Mouse (Mus musculus) hindbrain, embryonic 15.5 days (tissue): Measurements from ENCODE around the gene Fbxo27. TPM values are rescaled to one million over a fixed set of nuclear protein-coding genes. Genes with fewer than 3 reads are reported as not detected.

Source experiments
- ATAC-seq: fragments of 200-750 bp; cut with Nextera tagmentation; 2 replicates; pipeline ENCODE4 v1.8.0; 2017; ENCODE audit warnings: low read depth, moderate number of reproducible peaks, moderate TSS enrichment; ENCODE audit not compliant: low FRiP score
- H3K27ac ChIP-seq: fragments of 300-500 bp; sonication (generic); replicated peaks from 2 replicates; pipeline ENCODE4 v1.5.1; 2015; ENCODE audit warnings: mild to moderate bottlenecking, inconsistent platforms
- H3K27me3 ChIP-seq: fragments of 300-500 bp; sonication (generic); 2 replicates; pipeline ENCODE4 v1.6.1; 2015; ENCODE audit warnings: control low read depth, inconsistent platforms
- H3K36me3 ChIP-seq: fragments of 300-500 bp; sonication (generic); 2 replicates; pipeline ENCODE4 v1.6.1; 2015; ENCODE audit warnings: control low read depth, inconsistent platforms
- H3K4me1 ChIP-seq: fragments of 300-500 bp; sonication (generic); replicated peaks from 2 replicates; pipeline ENCODE4 v1.6.1; 2015; ENCODE audit warnings: control low read depth, inconsistent platforms
- H3K4me2 ChIP-seq: fragments of 300-500 bp; sonication (generic); 2 replicates; pipeline ENCODE4 v1.6.1; 2015; ENCODE audit warnings: moderate library complexity, mild to moderate bottlenecking, inconsistent platforms
- H3K4me3 ChIP-seq: fragments of 300-500 bp; sonication (generic); 2 replicates; pipeline ENCODE4 v1.5.1; 2015; ENCODE audit warnings: mild to moderate bottlenecking, inconsistent platforms
- H3K9ac ChIP-seq: fragments of 300-500 bp; sonication (generic); 2 replicates; pipeline ENCODE4 v1.6.1; 2015; ENCODE audit warnings: inconsistent platforms
- H3K9me3 ChIP-seq: fragments of 300-500 bp; sonication (generic); 2 replicates; pipeline ENCODE4 v1.6.1; 2016; ENCODE audit warnings: control low read depth, inconsistent platforms
- WGBS: fragments of 180-500 bp; shearing (Covaris S2); methylation state at CpG from one replicate; pipeline ENCODE4 v1.1.7; 2015; 5-methylcytosine and 5-hydroxymethylcytosine counted together
- polyA plus RNA-seq: library from polyadenylated mRNA; unstranded; fragments of >200 nt; fragmentation: Nextera tagmentation; extraction: Ambion mirVana; gene quantifications from 2 replicates; pipeline ENCODE4 v1.2.1, GENCODE M21; 2015

The Fbxo27 gene
- polyA plus RNA-seq, 1 experiment from 2014 or later = 13.4 TPM

DNA sequence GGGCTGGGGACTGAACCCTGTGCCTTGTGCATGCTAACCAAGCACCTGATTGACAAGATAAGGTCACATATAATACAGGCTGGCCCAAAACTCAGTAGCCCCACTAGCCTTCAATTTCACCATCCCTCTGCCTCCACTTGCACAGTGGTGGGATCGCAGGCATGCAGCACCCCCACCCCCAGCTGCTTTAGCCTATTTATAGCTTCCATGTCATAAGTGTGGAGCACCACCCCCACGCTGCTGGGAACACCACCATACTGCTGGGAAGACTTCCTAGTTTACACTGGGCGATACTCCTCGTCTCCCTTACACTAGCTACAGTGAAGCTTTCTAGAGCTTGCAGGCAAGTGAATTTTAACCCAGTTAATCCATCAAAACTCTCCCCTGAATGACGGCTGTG, 22.0 kb downstream of the Fbxo27 start:
- Histone ChIP-seq H3K9me3 (no peaks in the 10 kb centered on the region), H3K27ac (no peak overlapping the region), H3K4me2 (no peak overlapping the region), H3K4me1 (peaks cover 9% of the 10 kb centered on the region), H3K9ac (no peak overlapping the region), H3K36me3 (no peaks in the 10 kb centered on the region), H3K4me3 (no peak overlapping the region), H3K27me3 (no peaks in the 10 kb centered on the region)
- no peak for ATAC-seq
- 85% methylated on average over 5 of the region's 5 CpGs for WGBS

DNA sequence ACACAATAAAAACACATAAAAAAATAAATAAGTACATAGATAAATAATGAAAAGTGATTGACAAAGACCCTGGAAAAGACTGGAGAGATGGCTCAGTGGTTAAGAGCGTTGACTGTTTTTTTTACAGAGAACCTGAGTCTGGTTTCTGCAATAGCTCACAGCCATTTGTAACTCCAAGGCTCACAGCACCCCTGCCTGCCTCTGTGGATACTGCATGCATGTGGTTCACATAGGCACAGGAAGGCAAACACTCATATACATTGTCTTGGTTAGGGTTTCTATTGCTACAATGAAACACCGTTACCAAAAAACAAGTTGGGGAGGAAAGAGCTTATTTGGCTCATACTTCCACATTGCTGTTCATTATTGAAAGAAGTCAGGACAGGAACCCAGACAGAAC, 22.9 kb downstream of the Fbxo27 start:
- no peaks in the 10 kb centered on the region for H3K9me3 ChIP-seq
- no peak overlapping the region for H3K9ac ChIP-seq
- no peaks in the 10 kb centered on the region for H3K27me3 ChIP-seq
- H3K4me1 ChIP-seq = peaks cover 9% of the 10 kb centered on the region
- no peak overlapping the region for H3K4me2 ChIP-seq
- no peak for ATAC-seq
- H3K27ac ChIP-seq = no peak overlapping the region
- WGBS = 97% methylated on average over 2 of the region's 2 CpGs
- H3K4me3 ChIP-seq = no peak overlapping the region
- H3K36me3 ChIP-seq = no peaks in the 10 kb centered on the region

DNA sequence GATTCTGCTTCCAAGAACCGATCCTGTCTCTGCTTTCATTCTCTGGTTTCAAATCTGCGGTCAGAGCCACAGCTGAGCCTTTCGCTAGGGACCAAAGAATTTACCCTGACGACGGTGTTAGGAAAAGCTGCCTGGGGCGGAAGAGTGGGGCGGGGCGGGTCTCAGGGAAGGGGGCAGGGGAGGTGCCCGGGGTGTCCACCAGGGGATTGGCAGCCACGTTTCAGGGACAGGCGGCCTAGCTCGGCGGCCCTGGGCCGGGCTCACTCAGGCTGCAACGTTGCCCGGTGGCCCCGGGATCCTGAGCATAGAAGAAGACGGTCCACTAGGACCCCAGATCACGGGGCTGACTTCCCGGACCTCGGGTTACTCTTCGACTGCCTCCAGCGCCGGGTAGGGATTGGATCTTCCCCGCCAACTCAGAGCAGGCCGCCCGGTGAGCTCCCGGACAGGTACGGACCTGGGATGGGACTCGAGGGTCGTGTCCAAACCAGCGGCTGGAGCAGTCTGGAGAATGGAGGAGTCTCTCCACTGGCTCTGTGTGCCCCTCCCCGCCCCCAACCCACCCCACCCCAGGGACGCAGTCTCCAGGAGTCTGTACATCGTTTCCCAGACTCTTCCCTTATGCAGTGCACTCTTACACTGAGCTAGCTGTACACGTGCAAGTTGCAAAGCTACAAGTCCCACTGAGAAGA, 24.1 kb downstream of the Fbxo27 start, which contains the start of gene Fbxo17:
TSS of gene Fbxo17 (plus strand) at position 215 of the 692 bp plus-strand sequence.
- WGBS = 3% methylated on average over 36 of the region's 36 CpGs
- H3K4me3 ChIP-seq = peak within 1 kb of the TSS; percentile 36
- H3K27me3 ChIP-seq = no peaks in the 10 kb centered on the region
- ATAC-seq = peak; percentile 76
- H3K4me2 ChIP-seq = peak within 1 kb of the TSS; percentile 70
- peak within 1 kb of the TSS; percentile 47 for H3K9ac ChIP-seq
- peaks cover 9% of the 10 kb centered on the region for H3K4me1 ChIP-seq
- H3K9me3 ChIP-seq = no peaks in the 10 kb centered on the region
- no peak within 1 kb of the TSS for H3K27ac ChIP-seq
- no peaks in the 10 kb centered on the region for H3K36me3 ChIP-seq

DNA sequence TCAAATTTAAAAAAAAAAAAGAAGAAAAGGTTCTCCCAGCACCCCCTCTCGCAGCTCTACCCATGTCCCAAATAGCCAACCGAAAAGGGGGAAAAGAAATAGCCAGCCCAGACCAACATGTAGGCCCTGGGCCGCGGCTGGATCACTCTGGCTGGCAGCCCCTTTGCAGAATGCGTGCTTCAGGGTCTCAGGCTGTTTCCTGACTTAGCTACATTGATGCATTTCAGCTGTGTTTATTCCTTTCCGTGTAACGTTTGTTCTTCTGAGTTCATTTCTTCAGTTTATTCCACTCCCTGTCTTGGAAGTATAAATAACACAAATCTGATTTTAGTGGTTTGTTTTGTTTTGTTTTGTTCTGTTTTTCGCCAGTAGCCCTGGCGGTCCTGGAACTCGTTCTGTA, 25.1 kb downstream of the Fbxo27 start:
- no peak overlapping the region for H3K4me2 ChIP-seq
- no peak overlapping the region for H3K4me3 ChIP-seq
- H3K27ac ChIP-seq = no peak overlapping the region
- no peaks in the 10 kb centered on the region for H3K27me3 ChIP-seq
- ATAC-seq = no peak
- peaks cover 9% of the 10 kb centered on the region for H3K4me1 ChIP-seq
- no peaks in the 10 kb centered on the region for H3K9me3 ChIP-seq
- WGBS = 88% methylated on average over 10 of the region's 10 CpGs
- no peaks in the 10 kb centered on the region for H3K36me3 ChIP-seq
- H3K9ac ChIP-seq = no peak overlapping the region

DNA sequence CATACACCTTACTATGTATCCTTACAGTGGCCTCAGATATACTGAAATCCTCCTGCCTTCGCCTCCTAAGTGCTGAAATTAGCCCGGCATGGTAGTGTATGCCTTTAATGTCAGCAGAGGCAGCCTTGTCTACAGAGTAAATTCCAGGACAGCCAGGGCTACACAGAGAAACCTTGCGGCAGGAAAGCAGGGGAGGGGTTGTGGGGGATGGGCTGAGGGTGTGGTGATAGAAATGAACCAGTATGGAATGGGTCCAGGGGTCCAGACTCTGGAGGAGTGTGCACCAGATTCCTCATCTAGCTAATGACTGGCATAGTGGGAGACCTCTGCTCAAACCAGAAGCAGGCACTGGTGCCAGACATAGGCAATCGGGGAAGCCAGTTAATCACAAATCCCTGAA, 26.5 kb downstream of the Fbxo27 start:
- WGBS = 65% methylated on average over 4 of the region's 4 CpGs
- peaks cover 9% of the 10 kb centered on the region for H3K4me1 ChIP-seq
- no peak overlapping the region for H3K4me2 ChIP-seq
- H3K4me3 ChIP-seq = no peak overlapping the region
- H3K27ac ChIP-seq = no peak overlapping the region
- H3K9ac ChIP-seq = no peak overlapping the region
- no peaks in the 10 kb centered on the region for H3K27me3 ChIP-seq
- no peak for ATAC-seq
- H3K9me3 ChIP-seq = no peaks in the 10 kb centered on the region
- H3K36me3 ChIP-seq = no peaks in the 10 kb centered on the region

DNA sequence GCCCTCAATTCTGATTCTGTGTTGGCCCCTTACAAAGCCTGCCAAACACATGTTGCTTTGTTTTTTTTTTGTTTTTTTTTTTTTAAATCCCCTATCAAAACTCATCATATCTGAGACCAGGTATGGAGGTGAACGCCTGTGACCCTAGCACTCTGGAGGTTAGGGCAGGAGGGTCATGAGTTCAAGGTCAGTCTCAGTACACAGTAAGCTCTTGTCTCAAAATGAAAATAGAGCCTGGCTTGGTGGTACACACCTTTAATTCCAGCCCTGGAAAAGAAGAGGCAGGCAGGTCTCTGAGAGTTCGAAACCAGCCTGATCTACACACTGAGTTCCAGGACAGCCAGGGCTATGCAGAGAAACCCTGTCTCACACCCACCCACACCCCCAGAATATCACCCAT, 27.0 kb downstream of the Fbxo27 start:
- no peaks in the 10 kb centered on the region for H3K27me3 ChIP-seq
- no peak for ATAC-seq
- 93% methylated on average over 2 of the region's 2 CpGs for WGBS

DNA sequence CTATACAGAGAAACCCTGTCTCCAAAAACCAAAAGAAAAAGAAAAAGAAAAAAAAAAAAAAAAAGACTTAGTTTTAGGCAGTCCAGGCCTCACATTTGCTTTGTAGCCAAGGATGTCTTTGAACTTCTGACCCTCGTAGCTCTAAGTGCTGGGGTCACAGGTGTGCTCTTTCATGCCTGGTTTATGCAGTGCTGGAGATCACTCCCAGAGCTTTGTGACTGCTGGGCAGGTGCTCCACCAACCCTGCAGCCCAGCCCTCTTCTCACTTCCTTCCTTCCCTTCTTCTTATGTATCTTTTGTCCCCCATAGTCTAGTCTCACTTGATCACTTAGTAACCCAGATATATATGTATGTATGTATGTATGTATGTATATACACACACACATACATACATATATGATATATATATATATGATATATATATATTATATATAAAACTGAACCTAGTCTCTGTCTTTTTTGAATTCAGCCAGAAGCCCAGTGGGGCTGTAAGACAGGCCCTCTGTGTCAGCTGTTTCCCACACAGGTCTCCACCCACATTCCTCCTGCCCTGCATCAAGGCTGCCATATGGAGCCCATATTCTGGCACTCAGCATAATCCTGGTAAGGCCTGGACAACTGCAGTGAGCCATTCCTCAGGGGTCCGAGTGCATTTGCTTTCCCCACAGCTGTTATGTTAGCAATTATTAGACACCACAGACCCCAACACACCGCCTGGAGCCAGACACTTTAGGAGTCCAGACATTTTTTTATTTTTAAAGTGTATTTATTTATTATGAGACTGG, 28.3 kb downstream of the Fbxo27 start:
- Histone ChIP-seq H3K9me3 (no peaks in the 10 kb centered on the region), H3K36me3 (no peaks in the 10 kb centered on the region), H3K27ac (no peak overlapping the region), H3K27me3 (no peaks in the 10 kb centered on the region), H3K4me1 (peaks cover 9% of the 10 kb centered on the region), H3K4me2 (no peak overlapping the region), H3K9ac (no peak overlapping the region), H3K4me3 (no peak overlapping the region)
- WGBS = 66% methylated on average over 3 of the region's 3 CpGs
- ATAC-seq = no peak

More for the DNA sequence above, 27.0 kb downstream of the Fbxo27 start:
- Histone ChIP-seq H3K4me1 (peaks cover 9% of the 10 kb centered on the region), H3K4me2 (no peak overlapping the region), H3K4me3 (no peak overlapping the region), H3K27ac (no peak overlapping the region), H3K36me3 (no peaks in the 10 kb centered on the region), H3K9ac (no peak overlapping the region), H3K9me3 (no peaks in the 10 kb centered on the region)

DNA sequence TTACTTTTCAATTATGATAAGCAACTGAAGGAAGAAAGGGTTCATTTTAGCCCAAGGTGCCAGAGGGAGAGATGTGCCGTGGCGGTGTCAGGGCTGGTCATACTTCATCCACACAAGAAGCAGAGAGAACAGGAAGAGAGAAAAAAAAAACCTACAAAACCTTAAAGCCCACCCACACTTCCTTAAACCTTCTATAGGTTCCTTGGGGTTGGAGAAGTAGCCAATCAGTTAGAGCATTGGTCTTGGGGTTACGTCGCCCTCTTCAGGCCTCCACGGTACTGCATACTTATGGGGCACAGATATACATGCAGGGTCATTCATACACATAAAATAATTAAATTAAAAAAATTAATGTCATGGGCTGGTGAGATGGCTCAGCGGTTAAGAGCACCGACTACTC, 29.4 kb downstream of the Fbxo27 start:
- H3K27me3 ChIP-seq = no peaks in the 10 kb centered on the region
- no peak overlapping the region for H3K27ac ChIP-seq
- H3K9me3 ChIP-seq = no peaks in the 10 kb centered on the region
- no peak for ATAC-seq
- H3K4me3 ChIP-seq = no peak overlapping the region
- H3K4me2 ChIP-seq = no peak overlapping the region
- 96% methylated on average over 7 of the region's 7 CpGs for WGBS
- H3K9ac ChIP-seq = no peak overlapping the region
- H3K4me1 ChIP-seq = no peaks in the 10 kb centered on the region
- H3K36me3 ChIP-seq = no peaks in the 10 kb centered on the region

DNA sequence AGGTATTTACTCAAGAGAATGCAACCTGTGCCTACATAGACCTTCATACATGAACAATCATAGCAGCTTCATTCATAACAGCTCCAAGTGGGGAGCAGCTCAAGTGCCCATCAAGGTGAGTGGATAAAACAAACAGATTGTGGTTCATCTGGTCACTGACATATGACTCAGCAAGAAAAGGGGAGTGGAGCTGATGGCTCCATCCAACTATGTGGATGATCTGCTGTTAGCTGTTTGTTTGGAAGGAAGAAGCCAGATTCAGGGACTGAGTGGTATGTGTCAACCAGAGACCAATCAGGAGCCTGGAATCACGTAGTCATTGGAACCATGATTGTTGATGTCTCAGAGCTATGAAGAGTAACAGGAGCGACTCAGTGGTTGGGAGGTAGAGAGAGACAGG, 32.0 kb downstream of the Fbxo27 start:
- Histone ChIP-seq H3K4me3 (no peak overlapping the region), H3K9ac (no peak overlapping the region), H3K36me3 (no peaks in the 10 kb centered on the region), H3K27me3 (no peaks in the 10 kb centered on the region), H3K4me2 (no peak overlapping the region), H3K27ac (no peak overlapping the region), H3K9me3 (no peaks in the 10 kb centered on the region), H3K4me1 (peaks cover 5% of the 10 kb centered on the region; the same call in 1 of the 2 replicates)
- 90% methylated on average over 2 of the region's 2 CpGs for WGBS
- no peak for ATAC-seq

DNA sequence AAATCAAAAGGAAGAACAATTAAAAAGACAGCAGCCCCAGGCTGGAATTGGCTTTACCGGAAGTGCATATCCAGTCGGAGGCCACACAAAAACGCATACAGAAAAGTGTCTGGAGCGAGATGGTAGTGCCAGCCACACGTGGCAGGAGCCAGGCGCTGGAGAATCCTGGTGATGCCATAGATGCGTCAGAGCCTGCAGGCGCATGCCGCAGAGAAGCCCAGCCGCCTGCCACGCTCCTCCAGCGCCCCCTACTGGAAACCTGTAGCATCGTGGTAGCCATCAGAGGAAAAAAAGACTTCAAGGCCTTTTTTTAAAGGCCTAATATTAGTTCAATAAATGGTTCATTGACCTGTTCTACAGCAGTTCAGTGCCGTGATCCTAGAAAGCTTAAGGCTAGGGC, 34.0 kb downstream of the Fbxo27 start:
- WGBS = 8% methylated on average over 14 of the region's 14 CpGs
- no peaks in the 10 kb centered on the region; the same call in 1 of the 2 replicates for H3K27me3 ChIP-seq
- H3K36me3 ChIP-seq = no peaks in the 10 kb centered on the region
- ATAC-seq = no peak; the same call in 1 of the 2 replicates
- H3K4me2 ChIP-seq = peak overlapping the region; percentile 41
- H3K9me3 ChIP-seq = no peaks in the 10 kb centered on the region
- H3K4me3 ChIP-seq = no peak overlapping the region
- no peak overlapping the region for H3K27ac ChIP-seq
- peak overlapping the region; percentile 19; the same call in 1 of the 2 replicates for H3K9ac ChIP-seq
- H3K4me1 ChIP-seq = peaks cover 5% of the 10 kb centered on the region; the same call in 1 of the 2 replicates

DNA sequence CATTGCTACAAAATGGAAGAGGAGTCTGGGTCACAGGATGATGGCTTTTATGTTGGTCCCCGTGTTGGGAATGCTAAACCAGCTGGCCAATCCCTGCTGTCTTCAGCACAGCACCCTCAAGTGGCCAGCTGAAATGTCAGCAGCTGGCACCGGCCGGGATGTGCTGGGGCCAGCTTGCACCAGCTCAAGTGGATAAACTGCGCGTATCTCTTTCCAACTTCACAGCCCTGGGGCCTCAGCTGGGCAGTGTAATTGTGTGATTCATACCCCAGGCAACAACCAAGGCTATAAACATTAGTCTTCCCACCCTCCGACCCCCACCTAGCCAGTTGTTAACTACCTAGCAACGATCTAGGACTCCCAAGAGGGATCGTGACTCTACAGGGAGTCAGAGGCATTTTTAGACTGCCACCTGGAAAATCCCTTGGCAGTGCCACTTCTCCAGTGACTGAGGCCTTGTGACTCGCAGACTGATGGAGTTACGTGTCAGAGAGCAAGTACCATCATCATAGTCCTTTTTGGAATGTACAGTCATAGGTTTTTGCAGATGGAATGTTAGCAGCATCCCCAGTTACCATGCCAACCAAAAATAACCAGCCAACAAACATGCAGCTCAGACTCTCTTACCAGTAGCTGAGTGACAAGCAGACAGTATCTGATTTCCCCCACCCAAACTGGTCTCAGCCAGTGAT, 35.1 kb downstream of the Fbxo27 start:
- ATAC-seq = peak; percentile 44; the same call in 1 of the 2 replicates
- peaks cover 11% of the 10 kb centered on the region; the same call in 1 of the 2 replicates for H3K4me1 ChIP-seq
- peaks cover 10% of the 10 kb centered on the region for H3K27me3 ChIP-seq
- 34% methylated on average over 10 of the region's 10 CpGs for WGBS
- H3K9ac ChIP-seq = no peak overlapping the region
- no peak overlapping the region for H3K4me3 ChIP-seq
- no peak overlapping the region for H3K4me2 ChIP-seq
- no peaks in the 10 kb centered on the region for H3K9me3 ChIP-seq
- no peak overlapping the region for H3K27ac ChIP-seq
- no peaks in the 10 kb centered on the region for H3K36me3 ChIP-seq
